Mouse (Mus musculus) myocyte (in vitro differentiated cells): ENCODE data around the gene Iffo2. TPM values are rescaled to one million over a fixed set of nuclear protein-coding genes. Genes with fewer than 3 reads are reported as not detected.

Experiments
- H3K27me3 ChIP-seq: one replicate; pipeline ENCODE4 v1.6.1; 2011; ENCODE audit not compliant: control insufficient read depth, insufficient read depth, insufficient read length
- H3K36me3 ChIP-seq: one replicate; pipeline ENCODE4 v1.6.1; 2011; ENCODE audit not compliant: control insufficient read depth, insufficient read depth
- H3K4me2 ChIP-seq: one replicate; pipeline ENCODE4 v1.6.1; 2011; ENCODE audit warnings: low read depth, control low read depth
- H3K4me3 ChIP-seq: one replicate; pipeline ENCODE4 v1.5.1; 2011; ENCODE audit warnings: mild to moderate bottlenecking, control low read depth, moderate library complexity
- H3K79me2 ChIP-seq: one replicate; pipeline ENCODE4 v1.6.1; 2011; ENCODE audit not compliant: control insufficient read depth, insufficient read depth
- H3ac ChIP-seq: one replicate; pipeline ENCODE4 v1.6.1; 2011; ENCODE audit not compliant: control insufficient read depth, insufficient read length
- CEBPB ChIP-seq: IDR thresholded peaks from 2 replicates; pipeline ENCODE4 v1.6.1; 2011; ENCODE audit warnings: mild to moderate bottlenecking, moderate library complexity; ENCODE audit not compliant: poor library complexity, insufficient read depth, severe bottlenecking
- E2F4 ChIP-seq: IDR thresholded peaks from one replicate; pipeline ENCODE4 v1.6.1; 2011; ENCODE audit warnings: mild to moderate bottlenecking, control low read depth, moderate library complexity; ENCODE audit not compliant: insufficient read depth
- MAX ChIP-seq: IDR thresholded peaks from one replicate; pipeline ENCODE4 v1.6.1; 2011; ENCODE audit warnings: low read depth, mild to moderate bottlenecking, control low read depth
- MYOD1 ChIP-seq, 3 experiments: IDR thresholded peaks; one replicate each; pipeline ENCODE4 v1.6.1; 2011; ENCODE audit warnings: control low read depth in 2 of 3, low read depth in 2 of 3, mild to moderate bottlenecking in 2 of 3, moderate library complexity in 1 of 3; ENCODE audit not compliant: insufficient read length in 2 of 3, control insufficient read depth in 1 of 3
- MYOG ChIP-seq, 3 experiments: IDR thresholded peaks; one replicate each; pipeline ENCODE4 v1.6.1; 2011; ENCODE audit warnings: control low read depth in 2 of 3, low read depth in 2 of 3, mild to moderate bottlenecking in 2 of 3; ENCODE audit not compliant: insufficient read length in 2 of 3, control insufficient read depth in 1 of 3, insufficient read depth in 1 of 3
- POLR2A ChIP-seq: IDR thresholded peaks from one replicate; pipeline ENCODE4 v1.6.1; 2011; ENCODE audit warnings: low read depth, mild to moderate bottlenecking, control low read depth, moderate library complexity; ENCODE audit not compliant: insufficient read length
- POLR2AphosphoS2 ChIP-seq: IDR thresholded peaks from one replicate; pipeline ENCODE4 v1.6.1; 2011; ENCODE audit warnings: low read depth, control low read depth; ENCODE audit not compliant: insufficient read length
- REST ChIP-seq: IDR thresholded peaks from one replicate; pipeline ENCODE4 v1.6.1; 2011; ENCODE audit warnings: mild to moderate bottlenecking, control low read depth, moderate library complexity; ENCODE audit not compliant: insufficient read depth, insufficient read length
- SRF ChIP-seq: IDR thresholded peaks from one replicate; pipeline ENCODE4 v1.6.1; 2011; ENCODE audit warnings: low read depth; ENCODE audit not compliant: control insufficient read depth, insufficient read length
- TCF12 ChIP-seq: IDR thresholded peaks from one replicate; pipeline ENCODE4 v1.6.1; 2011; ENCODE audit warnings: mild to moderate bottlenecking, control low read depth; ENCODE audit not compliant: poor library complexity, insufficient read depth, severe bottlenecking
- TCF3 ChIP-seq: IDR thresholded peaks from one replicate; pipeline ENCODE4 v1.6.1; 2011; ENCODE audit warnings: low read depth, control low read depth; ENCODE audit not compliant: insufficient read length
- USF1 ChIP-seq: IDR thresholded peaks from one replicate; pipeline ENCODE4 v1.6.1; 2011; ENCODE audit warnings: low read depth, mild to moderate bottlenecking, control low read depth, moderate library complexity
- polyA plus RNA-seq: library from polyadenylated mRNA; unstranded; fragments of >200 nt; fragmentation: generic; extraction: Trizol; gene quantifications from one replicate; pipeline ENCODE4 v1.2.1, GENCODE M21; 2012; ENCODE audit warnings: missing spikeins

The Iffo2 gene
- polyA plus RNA-seq, 1 experiment = 12.1 TPM

DNA sequence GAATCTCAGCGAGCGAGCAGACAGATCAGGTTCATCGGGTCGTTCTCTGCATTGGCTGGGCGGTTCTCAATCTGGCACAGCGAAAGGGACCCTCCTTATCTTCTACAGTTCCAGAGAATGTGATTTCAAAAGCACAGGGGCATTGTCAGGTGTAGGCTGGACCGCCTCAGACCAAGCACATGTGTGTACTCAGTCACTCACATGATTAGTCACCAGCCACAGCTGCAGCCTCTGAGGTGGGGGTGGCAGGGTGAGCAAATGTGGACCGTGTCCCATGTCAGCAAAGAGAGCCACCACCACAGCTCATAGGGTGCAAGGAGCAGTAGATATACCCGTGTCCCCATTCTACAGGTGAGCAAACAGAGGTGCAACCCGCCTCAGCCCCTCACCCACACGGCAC, 23.6 kb upstream of the Iffo2 start:
- no peak overlapping the region for H3K4me2 ChIP-seq
- H3K27me3 ChIP-seq = no peaks in the 10 kb centered on the region
- no peak overlapping the region for H3ac ChIP-seq
- H3K79me2 ChIP-seq = no peaks in the 10 kb centered on the region
- TF ChIP-seq TCF12 = no peak
- peak in 1 of 3 experiments; percentile 74 for TF ChIP-seq MYOG (IDR thresholded peaks at IDR 0.05; ENCODE audit: control insufficient read depth in 1 of 3, insufficient read depth in 1 of 3, insufficient read length in 2 of 3, low read depth in 2 of 3)
- TF ChIP-seq SRF = no peak
- peak in 1 of 3 experiments; percentile 68 for TF ChIP-seq MYOD1 (IDR thresholded peaks at IDR 0.05; ENCODE audit: control insufficient read depth in 1 of 3, insufficient read length in 2 of 3, low read depth in 2 of 3)
- TF ChIP-seq POLR2A = no peak
- TF ChIP-seq USF1 = no peak
- H3K36me3 ChIP-seq = no peaks in the 10 kb centered on the region
- no peak overlapping the region for H3K4me3 ChIP-seq

DNA sequence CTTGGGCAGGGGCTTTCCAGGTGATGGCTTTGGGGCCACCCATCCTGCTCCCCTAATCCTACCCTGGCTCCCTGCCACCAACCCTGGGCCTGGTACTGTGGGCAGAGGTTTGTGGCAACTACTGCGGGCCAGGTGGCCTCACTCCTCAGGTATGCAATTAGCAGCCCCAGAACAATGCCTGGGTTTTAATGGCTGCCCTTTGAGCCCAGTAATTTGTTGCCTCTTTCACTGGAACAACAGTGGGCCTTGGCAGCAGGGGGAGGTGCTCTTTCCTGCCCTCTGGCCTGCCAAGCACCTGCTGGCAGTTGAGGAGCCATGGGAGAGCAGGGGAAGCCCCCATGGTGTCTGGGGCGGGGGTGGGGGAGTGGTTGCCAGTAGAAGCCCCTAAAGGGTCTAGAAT, 21.3 kb upstream of the Iffo2 start:
- no peaks in the 10 kb centered on the region for H3K79me2 ChIP-seq
- no peak overlapping the region for H3K4me2 ChIP-seq
- TF ChIP-seq POLR2AphosphoS2 = no peak
- TF ChIP-seq CEBPB = no peak
- no peak for TF ChIP-seq MYOD1 (IDR thresholded peaks at IDR 0.05; ENCODE audit: control insufficient read depth in 1 of 3, insufficient read length in 2 of 3, low read depth in 2 of 3)
- no peak for TF ChIP-seq REST
- TF ChIP-seq USF1 = no peak
- TF ChIP-seq TCF12 = no peak
- TF ChIP-seq MYOG (IDR thresholded peaks at IDR 0.05; ENCODE audit: control insufficient read depth in 1 of 3, insufficient read depth in 1 of 3, insufficient read length in 2 of 3, low read depth in 2 of 3) = no peak
- no peak for TF ChIP-seq POLR2A
- TF ChIP-seq TCF3 = no peak
- no peak for TF ChIP-seq MAX
- no peaks in the 10 kb centered on the region for H3K27me3 ChIP-seq
- no peak overlapping the region for H3ac ChIP-seq
- H3K36me3 ChIP-seq = no peaks in the 10 kb centered on the region
- H3K4me3 ChIP-seq = no peak overlapping the region

DNA sequence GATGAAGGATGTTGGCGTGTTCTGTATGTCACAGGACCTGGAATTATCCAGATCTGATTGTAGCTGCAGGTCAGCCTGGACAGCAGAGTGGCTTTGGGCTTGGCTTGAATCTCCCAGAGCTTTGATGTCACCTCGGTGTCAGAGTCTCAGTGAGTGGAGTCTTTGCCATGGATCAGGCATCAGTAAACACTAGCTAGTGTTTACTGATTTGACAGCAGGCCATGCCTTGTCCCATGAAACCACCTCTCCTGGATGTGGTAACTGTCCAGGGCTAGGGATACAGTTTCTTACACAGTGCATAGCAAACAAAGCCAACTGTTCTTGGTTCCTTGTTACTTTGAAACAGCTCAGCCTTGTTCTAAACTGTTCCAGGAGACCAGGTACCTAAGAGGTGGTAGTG, 18.8 kb upstream of the Iffo2 start:
- Histone ChIP-seq H3ac (no peak overlapping the region), H3K4me3 (no peak overlapping the region), H3K27me3 (no peaks in the 10 kb centered on the region), H3K36me3 (no peaks in the 10 kb centered on the region), H3K4me2 (no peak overlapping the region), H3K79me2 (no peaks in the 10 kb centered on the region)
- TF ChIP-seq POLR2A (no peak), MAX (no peak), TCF3 (no peak), USF1 (no peak), CEBPB (no peak), POLR2AphosphoS2 (no peak), E2F4 (no peak), SRF (no peak), MYOG (IDR thresholded peaks at IDR 0.05; ENCODE audit: control insufficient read depth in 1 of 3, insufficient read depth in 1 of 3, insufficient read length in 2 of 3, low read depth in 2 of 3) (no peak), REST (no peak), TCF12 (no peak), MYOD1 (IDR thresholded peaks at IDR 0.05; ENCODE audit: control insufficient read depth in 1 of 3, insufficient read length in 2 of 3, low read depth in 2 of 3) (no peak)

DNA sequence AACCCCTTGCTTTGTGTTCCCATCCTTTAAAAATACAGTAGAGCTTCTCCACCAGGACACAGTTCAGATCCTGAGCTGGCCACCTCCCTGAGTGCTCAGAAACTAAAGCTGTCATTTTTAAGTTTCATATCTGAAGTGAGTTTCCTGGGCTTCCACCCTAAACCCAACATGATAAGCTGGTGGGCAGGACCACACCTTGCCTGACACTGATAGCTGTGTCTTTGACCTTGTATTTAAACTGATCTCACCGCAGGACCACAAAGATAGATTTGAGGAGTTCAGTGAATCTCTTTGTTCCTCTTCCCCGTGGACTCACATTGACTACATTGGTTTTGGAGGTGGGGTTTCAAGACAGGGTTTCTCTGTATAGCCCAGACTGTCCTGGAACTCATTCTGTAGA, 17.4 kb upstream of the Iffo2 start:
- H3K36me3 ChIP-seq = no peaks in the 10 kb centered on the region
- no peak overlapping the region for H3K4me3 ChIP-seq
- TF ChIP-seq E2F4 = no peak
- TF ChIP-seq POLR2A = no peak
- TF ChIP-seq MAX = no peak
- no peak for TF ChIP-seq POLR2AphosphoS2
- TF ChIP-seq SRF = no peak
- TF ChIP-seq TCF12 = no peak
- no peak for TF ChIP-seq REST
- TF ChIP-seq MYOD1 (IDR thresholded peaks at IDR 0.05; ENCODE audit: control insufficient read depth in 1 of 3, insufficient read length in 2 of 3, low read depth in 2 of 3) = no peak
- TF ChIP-seq TCF3 = no peak
- TF ChIP-seq CEBPB = no peak
- no peak for TF ChIP-seq MYOG (IDR thresholded peaks at IDR 0.05; ENCODE audit: control insufficient read depth in 1 of 3, insufficient read depth in 1 of 3, insufficient read length in 2 of 3, low read depth in 2 of 3)
- no peak for TF ChIP-seq USF1
- no peak overlapping the region for H3ac ChIP-seq
- no peaks in the 10 kb centered on the region for H3K27me3 ChIP-seq
- no peaks in the 10 kb centered on the region for H3K79me2 ChIP-seq
- H3K4me2 ChIP-seq = no peak overlapping the region

GRCm38 (mm10) chr4:139519221-139519620, 11.1 kb upstream of the Iffo2 start:
- H3K27me3 ChIP-seq = no peaks in the 10 kb centered on the region
- H3ac ChIP-seq = no peak overlapping the region
- H3K4me2 ChIP-seq = no peak overlapping the region
- no peak overlapping the region for H3K4me3 ChIP-seq
- no peaks in the 10 kb centered on the region for H3K79me2 ChIP-seq
- TF ChIP-seq MYOG (IDR thresholded peaks at IDR 0.05; ENCODE audit: control insufficient read depth in 1 of 3, insufficient read depth in 1 of 3, insufficient read length in 2 of 3, low read depth in 2 of 3) (no peak), POLR2AphosphoS2 (no peak), POLR2A (no peak), MYOD1 (IDR thresholded peaks at IDR 0.05; ENCODE audit: control insufficient read depth in 1 of 3, insufficient read length in 2 of 3, low read depth in 2 of 3) (no peak), REST (no peak), CEBPB (no peak), MAX (no peak), E2F4 (no peak), SRF (no peak), TCF3 (no peak), TCF12 (no peak), USF1 (no peak)
- no peaks in the 10 kb centered on the region for H3K36me3 ChIP-seq
